Mouse (Mus musculus) ES-CJ7 (cell line): Measurements from ENCODE around the gene Col8a1.
A peak's percentile ranks its signal among the peaks of the same experiment; 100 is the strongest.

Source experiments
- DNase-seq: peaks from one replicate; pipeline ENCODE4 v3.0.0; 2011; ENCODE audit warnings: low read depth, low spot score

Gene Col8a1

GRCm38 (mm10) chr16:57672251-57672650 lies 82.3 kb downstream of the Col8a1 start:
- DNase-seq, result no peak

GRCm38 (mm10) chr16:57671637-57672036 lies 82.9 kb downstream of the Col8a1 start:
- DNase-seq, result no peak

DNA sequence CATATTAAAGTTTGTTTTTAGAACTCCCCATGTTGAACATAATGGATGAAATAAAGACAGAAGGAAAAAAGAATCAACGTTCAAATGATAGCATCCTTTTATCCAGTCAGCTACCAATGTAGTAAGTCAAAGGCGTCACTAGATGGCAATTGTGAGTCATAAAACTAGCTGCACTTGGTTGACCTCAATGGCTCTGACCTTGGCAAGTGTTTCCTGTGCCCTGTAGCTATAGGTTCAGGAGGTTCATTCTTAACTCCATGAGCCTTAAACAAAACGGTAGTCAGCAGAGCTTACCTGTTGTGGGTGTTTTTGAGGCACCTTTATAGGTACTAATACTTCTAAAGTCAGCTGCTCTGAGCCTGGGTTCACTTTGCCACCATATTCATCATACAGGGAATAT lies 85.2 kb downstream of the Col8a1 start:
- peak; percentile 69 for DNase-seq

GRCm38 (mm10) chr16:57662661-57663060 lies 91.9 kb downstream of the Col8a1 start:
- no peak for DNase-seq

- no peak for DNase-seq
Measured at GRCm38 (mm10) chr16:57649888-57650287, 104.6 kb downstream of the Col8a1 start.

- DNase-seq, result no peak
Measured at GRCm38 (mm10) chr16:57641346-57641885, 113.1 kb downstream of the Col8a1 start.

GRCm38 (mm10) chr16:57634766-57635165 lies 119.8 kb downstream of the Col8a1 start:
- DNase-seq, result no peak

GRCm38 (mm10) chr16:57634191-57634590 lies 120.3 kb downstream of the Col8a1 start:
- DNase-seq, result peak; percentile 66

DNA sequence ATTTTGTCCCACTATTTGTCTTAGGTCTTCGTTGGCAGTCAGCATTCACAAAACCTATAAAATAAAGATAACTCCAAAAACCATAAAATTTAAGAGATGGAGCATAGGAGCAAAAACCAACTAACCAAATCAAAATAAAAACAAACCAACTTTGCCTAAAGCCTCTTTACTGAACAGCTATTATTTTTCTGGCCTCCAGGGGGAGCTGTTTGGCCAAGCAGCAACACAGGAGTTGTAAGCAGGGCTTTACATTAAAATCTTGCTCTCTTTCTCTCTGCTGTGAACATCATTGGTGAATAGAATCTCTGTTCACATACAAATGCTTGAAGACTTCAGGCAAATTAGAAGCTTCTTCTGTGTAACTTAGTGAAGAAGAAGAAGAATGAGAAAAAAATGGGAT lies 142.8 kb downstream of the Col8a1 start:
- peak; percentile 39 for DNase-seq

DNA sequence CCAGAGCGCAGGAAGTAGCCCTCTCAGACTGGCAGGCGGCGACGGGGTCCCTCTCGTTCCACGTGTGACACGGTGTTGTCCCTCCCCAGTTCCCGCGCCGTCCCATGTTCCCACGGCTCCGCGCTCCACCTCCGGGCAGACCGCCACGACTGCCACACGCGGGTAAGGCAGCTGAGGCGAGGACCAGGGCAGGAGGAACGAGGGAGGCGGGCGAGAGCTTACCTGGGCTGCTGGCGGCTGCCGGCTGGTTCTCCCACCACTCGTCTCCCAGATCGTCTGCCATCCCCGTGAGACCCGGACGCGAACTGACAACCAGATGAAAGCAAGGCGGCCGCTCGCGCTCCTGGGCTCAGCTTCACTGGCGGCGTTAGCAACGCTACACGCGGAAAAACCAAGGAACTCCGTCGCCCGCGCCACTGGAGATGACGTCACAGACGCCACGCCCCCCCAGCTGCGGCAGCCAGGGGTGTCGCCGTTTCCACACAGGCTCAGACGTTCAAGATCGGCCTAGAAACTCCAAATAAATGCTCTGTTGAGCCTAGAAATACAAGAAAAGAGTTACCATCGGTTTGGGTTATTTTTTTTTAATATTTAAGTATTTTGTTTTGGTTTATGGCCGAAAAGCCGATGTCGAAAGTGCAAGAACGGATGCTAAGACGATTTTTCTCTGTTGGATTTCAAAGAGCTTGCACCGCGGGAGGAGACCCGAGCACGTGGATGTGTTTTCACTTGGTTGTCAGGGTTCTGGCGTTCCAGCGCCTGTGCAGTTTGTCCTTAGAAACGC lies 147.9 kb downstream of the Col8a1 start, which contains the start of gene Cmss1:
Gene Cmss1, minus strand, starts transcription at position 421 of the 784 bp plus-strand sequence.
- DNase-seq, result peak; percentile 93

- DNase-seq, result no peak
Measured at GRCm38 (mm10) chr16:57601031-57601430, 153.5 kb downstream of the Col8a1 start.

DNA sequence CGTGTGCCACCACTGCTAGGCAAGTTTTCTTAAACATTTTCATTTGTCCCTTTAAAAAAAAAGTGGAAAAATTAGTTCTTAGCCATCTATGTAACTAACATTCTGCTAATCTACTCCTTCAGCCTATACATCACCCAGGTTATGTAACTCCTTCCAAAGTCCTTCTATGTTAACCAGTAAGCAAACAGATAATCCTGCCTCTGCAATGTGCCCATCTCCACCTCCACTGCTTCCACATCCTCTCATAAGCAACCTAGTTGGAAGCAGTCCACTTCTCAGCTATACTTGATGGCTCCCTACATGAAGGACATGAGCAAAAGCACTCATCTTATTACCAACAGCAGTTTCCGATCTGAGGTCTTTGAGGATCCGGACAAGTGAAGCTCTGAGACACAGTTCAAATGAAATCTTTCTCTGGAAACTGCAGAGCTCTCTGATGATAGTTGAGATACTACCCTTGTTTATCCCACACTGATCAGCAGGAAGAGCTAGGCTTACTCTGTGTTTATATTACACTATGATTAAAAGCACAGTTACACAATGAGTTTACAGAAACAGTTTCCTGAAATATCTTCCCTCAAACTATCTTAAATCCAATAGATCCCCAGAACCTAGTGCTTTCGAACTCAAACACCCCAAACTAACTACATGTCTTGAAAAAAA lies 157.1 kb downstream of the Col8a1 start:
- DNase-seq, result no peak

GRCm38 (mm10) chr16:57593422-57594157 lies 160.9 kb downstream of the Col8a1 start:
- peak; percentile 64 for DNase-seq

- no peak for DNase-seq
Measured at GRCm38 (mm10) chr16:57585201-57585600, 169.3 kb downstream of the Col8a1 start.

DNA sequence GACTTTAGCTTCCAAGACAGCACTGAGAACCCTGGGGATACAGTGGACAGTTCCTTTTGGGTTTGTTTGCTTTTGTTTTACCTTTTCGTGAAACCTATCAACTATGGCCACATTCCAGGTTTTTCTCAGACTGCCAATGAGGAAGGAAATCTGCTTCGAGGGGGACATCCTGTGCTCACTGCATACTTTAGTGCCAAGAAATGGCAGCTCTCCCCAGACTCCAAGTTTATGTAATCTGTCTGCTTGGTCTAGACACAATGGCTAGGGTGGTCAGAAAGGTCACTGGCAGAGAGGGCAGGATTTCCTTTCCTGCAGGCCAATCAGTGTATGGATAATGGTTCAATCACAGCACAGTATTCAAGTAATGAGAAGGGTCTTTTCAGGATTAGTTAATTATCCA lies 172.5 kb downstream of the Col8a1 start:
- no peak for DNase-seq

- DNase-seq, result no peak
Measured at GRCm38 (mm10) chr16:57580041-57580440, 174.5 kb downstream of the Col8a1 start.

DNA sequence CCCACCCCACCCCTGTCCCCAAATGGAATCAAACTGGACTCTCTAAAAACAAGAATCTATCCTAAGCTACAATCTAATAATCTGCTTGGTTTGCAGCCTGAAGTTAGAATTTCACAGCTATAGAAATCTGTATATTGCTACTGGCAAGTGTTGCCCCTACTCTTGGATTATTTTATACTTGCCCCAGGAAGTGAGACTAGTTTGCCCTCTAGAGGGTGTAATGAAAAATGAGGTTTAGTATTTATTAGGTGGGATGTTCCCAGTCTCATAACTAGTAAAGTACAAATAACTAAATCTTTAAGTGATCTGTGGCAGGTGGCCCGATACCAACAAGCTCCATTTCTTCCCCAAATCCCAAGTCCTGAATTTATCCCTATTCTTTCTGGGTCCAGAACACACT lies 177.0 kb downstream of the Col8a1 start:
- no peak for DNase-seq

DNA sequence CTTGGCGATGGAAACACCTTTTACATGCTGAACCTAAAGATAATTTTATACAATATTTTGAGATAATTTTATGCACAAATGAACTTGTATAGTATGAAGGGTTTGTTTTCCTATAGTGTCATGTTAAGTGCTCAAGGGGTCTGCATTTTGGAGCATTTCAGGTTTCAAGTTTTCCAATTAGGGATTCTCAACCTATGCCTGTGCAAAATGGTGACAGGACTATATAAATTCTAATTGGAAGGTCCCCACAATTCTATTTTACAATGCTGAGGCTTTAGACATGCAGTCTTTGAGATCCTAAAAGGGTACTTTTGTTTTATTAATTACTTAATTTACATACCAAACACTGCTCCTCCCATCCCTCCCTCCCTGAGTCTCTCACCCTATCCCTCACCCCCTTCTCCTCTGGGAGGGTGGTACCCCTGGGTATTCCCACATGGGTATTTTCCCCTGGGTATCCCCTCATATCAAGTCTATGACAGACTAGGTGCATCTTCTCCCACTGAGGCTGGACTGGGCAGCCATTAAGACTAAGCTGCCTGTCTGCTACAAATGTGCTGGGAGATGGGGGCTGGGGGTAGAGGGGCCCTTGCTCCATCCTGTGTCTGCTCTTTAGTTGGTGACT lies 178.7 kb downstream of the Col8a1 start:
- peak; percentile 21 for DNase-seq
